Mouse (Mus musculus) megakaryocyte, embryonic 14.5 days (primary cell): ENCODE measurements around the gene Fnbp1l. TPM values are rescaled to one million over a fixed set of nuclear protein-coding genes. Genes with fewer than 3 reads are reported as not detected.

Experiments used
- H3K27me3 ChIP-seq: replicated peaks from 2 replicates; pipeline ENCODE3; 2012; ENCODE audit warnings: inconsistent platforms
- H3K36me3 ChIP-seq: replicated peaks from 2 replicates; pipeline ENCODE3; 2012; ENCODE audit warnings: low read length, inconsistent platforms, mixed read lengths
- H3K4me1 ChIP-seq: 2 replicates; pipeline ENCODE4 v1.6.1; 2012; ENCODE audit warnings: inconsistent platforms
- H3K4me3 ChIP-seq: replicated peaks from 2 replicates; pipeline ENCODE3; 2012; ENCODE audit warnings: moderate library complexity, mild to moderate bottlenecking, inconsistent platforms
- H3K9me3 ChIP-seq: 2 replicates; pipeline ENCODE4 v1.6.1; 2012; ENCODE audit warnings: inconsistent platforms
- FLI1 ChIP-seq: IDR thresholded peaks from 2 replicates; pipeline ENCODE4 v1.6.1; 2012; ENCODE audit warnings: low read length, inconsistent platforms, mixed read lengths
- GATA1 ChIP-seq: IDR thresholded peaks from 3 replicates; pipeline ENCODE4 v1.6.1; 2012; ENCODE audit warnings: mixed read lengths, low read length, inconsistent platforms, borderline replicate concordance
- polyA plus RNA-seq: library from polyadenylated mRNA; stranded (reverse); fragments of >175 nt; gene quantifications from 2 replicates; pipeline ENCODE4 v1.2.3, GENCODE M21; 2012; ENCODE audit warnings: low replicate concordance; ENCODE audit not compliant: insufficient read depth

Fnbp1l gene
- polyA plus RNA-seq, 1 experiment, result 0.22 TPM

DNA sequence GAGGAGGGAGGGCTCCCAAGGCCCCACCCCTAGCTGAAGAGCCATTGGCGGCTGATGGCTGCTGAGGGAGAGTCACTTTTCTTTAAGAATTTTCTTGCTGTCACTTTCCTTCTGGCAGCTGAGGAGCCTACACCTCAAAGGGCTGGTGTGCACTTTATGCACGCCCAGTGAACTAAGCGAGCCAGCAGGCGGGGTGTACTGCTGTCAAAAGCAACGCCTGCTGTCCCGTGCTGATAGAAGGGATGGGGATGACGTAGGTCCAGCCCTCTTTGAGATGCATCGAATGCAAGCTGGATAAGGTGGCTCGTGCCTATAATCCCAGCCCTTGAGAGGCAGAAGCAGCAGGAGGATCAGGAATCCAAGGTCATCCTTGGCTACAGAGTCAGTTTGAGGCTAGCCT, 118.6 kb downstream of the Fnbp1l start:
- Histone ChIP-seq H3K4me1 (peaks cover 25% of the 10 kb centered on the region), H3K36me3 (no peaks in the 10 kb centered on the region), H3K9me3 (no peaks in the 10 kb centered on the region), H3K4me3 (no peak overlapping the region), H3K27me3 (peaks cover 45% of the 10 kb centered on the region)
- TF ChIP-seq GATA1, result no peak
- TF ChIP-seq FLI1, result no peak

GRCm38 (mm10) chr3:122499647-122500046, 119.9 kb downstream of the Fnbp1l start:
- H3K4me1 ChIP-seq, result peaks cover 16% of the 10 kb centered on the region; the same call in 1 of the 2 replicates
- H3K9me3 ChIP-seq, result no peaks in the 10 kb centered on the region
- peaks cover 43% of the 10 kb centered on the region for H3K27me3 ChIP-seq
- H3K4me3 ChIP-seq, result no peak overlapping the region
- no peaks in the 10 kb centered on the region for H3K36me3 ChIP-seq
- TF ChIP-seq GATA1 (no peak), FLI1 (no peak)

- Histone ChIP-seq H3K36me3 (no peaks in the 10 kb centered on the region), H3K4me1 (peaks cover 14% of the 10 kb centered on the region; the same call in 1 of the 2 replicates), H3K27me3 (peaks cover 48% of the 10 kb centered on the region), H3K9me3 (no peaks in the 10 kb centered on the region), H3K4me3 (no peak overlapping the region)
- TF ChIP-seq GATA1 (no peak), FLI1 (no peak)
Measured at GRCm38 (mm10) chr3:122498528-122498927, 121.0 kb downstream of the Fnbp1l start.

DNA sequence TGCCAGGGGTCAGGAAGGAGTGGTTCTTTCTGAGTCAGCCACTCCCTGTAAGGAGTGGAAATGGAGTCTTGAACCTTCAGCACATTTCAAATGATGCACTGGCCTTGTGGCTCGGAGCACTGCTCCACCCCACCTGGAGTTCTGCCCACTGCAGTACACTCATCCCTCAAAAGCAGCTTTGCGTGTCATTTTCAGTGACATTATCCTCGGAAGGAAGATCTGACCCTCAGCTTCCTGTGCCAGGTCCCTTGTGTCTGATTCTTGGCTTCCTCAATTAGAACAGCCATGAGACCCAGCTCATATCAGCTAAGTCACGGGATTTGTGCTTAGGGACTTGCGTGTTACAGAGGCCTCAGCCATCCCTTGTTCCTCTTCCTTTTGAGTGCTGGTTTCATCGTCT, 121.6 kb downstream of the Fnbp1l start:
- Histone ChIP-seq H3K36me3 (no peaks in the 10 kb centered on the region), H3K4me3 (no peak overlapping the region), H3K4me1 (peaks cover 14% of the 10 kb centered on the region; the same call in 1 of the 2 replicates)

DNA sequence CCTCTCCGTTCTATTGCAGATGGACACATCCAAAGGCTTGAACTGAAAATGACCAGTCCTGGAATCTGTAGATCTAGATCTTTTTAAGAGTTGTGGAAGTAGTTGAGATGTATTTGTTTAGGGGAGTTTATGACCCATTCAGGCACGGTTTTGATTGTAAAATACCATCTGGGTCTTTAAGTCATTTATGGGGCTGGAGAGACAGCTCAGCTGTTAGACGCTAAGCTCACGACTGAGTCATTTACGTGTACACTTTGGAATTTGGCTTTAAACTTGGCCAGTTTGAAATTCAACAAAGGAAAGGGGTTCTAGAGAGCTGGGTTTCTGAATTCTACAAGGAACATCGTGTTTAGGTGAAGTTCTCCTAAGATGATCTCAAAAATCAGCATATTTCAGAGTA, 124.8 kb downstream of the Fnbp1l start:
- TF ChIP-seq FLI1, result no peak
- no peak for TF ChIP-seq GATA1
- Histone ChIP-seq H3K36me3 (no peaks in the 10 kb centered on the region), H3K27me3 (peaks cover 45% of the 10 kb centered on the region), H3K4me1 (peaks cover 10% of the 10 kb centered on the region; the same call in 1 of the 2 replicates), H3K4me3 (no peak overlapping the region), H3K9me3 (no peaks in the 10 kb centered on the region)

More for the DNA sequence above, 121.6 kb downstream of the Fnbp1l start:
- TF ChIP-seq GATA1, result no peak
- no peak for TF ChIP-seq FLI1
- Histone ChIP-seq H3K9me3 (no peaks in the 10 kb centered on the region), H3K27me3 (peaks cover 50% of the 10 kb centered on the region)

GRCm38 (mm10) chr3:122492872-122493615, 126.5 kb downstream of the Fnbp1l start:
- TF ChIP-seq FLI1, result no peak
- TF ChIP-seq GATA1, result no peak
- Histone ChIP-seq H3K4me1 (peaks cover 4% of the 10 kb centered on the region; the same call in 1 of the 2 replicates), H3K4me3 (no peak overlapping the region), H3K27me3 (peaks cover 51% of the 10 kb centered on the region), H3K36me3 (no peaks in the 10 kb centered on the region), H3K9me3 (no peaks in the 10 kb centered on the region)

DNA sequence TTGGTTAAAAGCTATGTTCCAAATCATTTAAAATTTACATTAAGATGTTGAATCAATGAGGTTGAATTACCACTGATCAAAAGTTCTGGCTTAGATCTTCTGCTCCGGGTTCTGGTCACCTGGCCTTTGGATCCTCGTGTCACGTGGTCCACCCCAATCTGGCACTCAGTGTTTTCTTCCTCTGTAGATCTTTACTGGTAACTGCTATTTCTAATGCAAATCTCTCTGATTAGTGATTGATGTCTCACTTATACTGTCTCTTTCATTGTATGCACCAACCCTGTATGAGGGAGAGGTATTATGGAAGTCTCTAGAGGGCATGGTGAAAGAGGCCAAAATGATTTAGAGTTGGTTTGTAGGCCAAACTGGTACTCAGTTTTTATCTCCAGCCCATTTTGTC, 127.5 kb downstream of the Fnbp1l start:
- Histone ChIP-seq H3K9me3 (no peaks in the 10 kb centered on the region), H3K36me3 (no peaks in the 10 kb centered on the region), H3K27me3 (peaks cover 48% of the 10 kb centered on the region), H3K4me1 (no peaks in the 10 kb centered on the region), H3K4me3 (no peak overlapping the region)
- TF ChIP-seq GATA1, result no peak
- no peak for TF ChIP-seq FLI1

DNA sequence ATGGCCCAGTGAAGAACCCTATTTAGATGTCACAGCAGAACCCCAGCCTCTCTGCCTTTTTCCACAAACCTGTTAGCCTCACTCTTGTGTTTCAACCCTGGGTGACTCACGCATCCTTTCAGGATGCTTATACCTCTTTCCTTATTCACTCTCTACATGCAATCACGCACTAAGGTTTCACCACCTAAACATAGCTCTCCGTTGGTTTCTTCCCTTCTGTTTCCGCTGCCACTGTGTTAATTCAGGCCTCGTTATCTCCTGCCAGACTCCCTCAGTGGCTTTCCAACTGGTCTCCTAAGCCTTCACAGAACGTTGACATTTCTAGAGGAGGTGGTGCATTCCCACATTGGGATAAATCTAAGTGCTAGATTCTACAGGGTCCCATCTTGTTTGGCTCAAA, 128.9 kb downstream of the Fnbp1l start:
- Histone ChIP-seq H3K36me3 (no peaks in the 10 kb centered on the region), H3K4me1 (no peaks in the 10 kb centered on the region)
- TF ChIP-seq GATA1 (no peak), FLI1 (no peak)

More for the DNA sequence above, 128.9 kb downstream of the Fnbp1l start:
- H3K9me3 ChIP-seq, result no peaks in the 10 kb centered on the region
- H3K4me3 ChIP-seq, result no peak overlapping the region
- peaks cover 51% of the 10 kb centered on the region for H3K27me3 ChIP-seq

Other genes with a start within 250 kb of the Fnbp1l start
- gene Pde5a, start 109.2 kb upstream of the Fnbp1l start, polyA plus RNA-seq, result 9.4 and 10.1 TPM in 2 replicates